Mouse (Mus musculus) embryo, embryonic 10 days (tissue): Measurements from ENCODE around the gene Padi3.

Experiments
- DNase-seq: peaks from one replicate; pipeline ENCODE4 v3.0.0-alpha.2; 2015; ENCODE audit warnings: low spot score

Padi3 gene

DNA sequence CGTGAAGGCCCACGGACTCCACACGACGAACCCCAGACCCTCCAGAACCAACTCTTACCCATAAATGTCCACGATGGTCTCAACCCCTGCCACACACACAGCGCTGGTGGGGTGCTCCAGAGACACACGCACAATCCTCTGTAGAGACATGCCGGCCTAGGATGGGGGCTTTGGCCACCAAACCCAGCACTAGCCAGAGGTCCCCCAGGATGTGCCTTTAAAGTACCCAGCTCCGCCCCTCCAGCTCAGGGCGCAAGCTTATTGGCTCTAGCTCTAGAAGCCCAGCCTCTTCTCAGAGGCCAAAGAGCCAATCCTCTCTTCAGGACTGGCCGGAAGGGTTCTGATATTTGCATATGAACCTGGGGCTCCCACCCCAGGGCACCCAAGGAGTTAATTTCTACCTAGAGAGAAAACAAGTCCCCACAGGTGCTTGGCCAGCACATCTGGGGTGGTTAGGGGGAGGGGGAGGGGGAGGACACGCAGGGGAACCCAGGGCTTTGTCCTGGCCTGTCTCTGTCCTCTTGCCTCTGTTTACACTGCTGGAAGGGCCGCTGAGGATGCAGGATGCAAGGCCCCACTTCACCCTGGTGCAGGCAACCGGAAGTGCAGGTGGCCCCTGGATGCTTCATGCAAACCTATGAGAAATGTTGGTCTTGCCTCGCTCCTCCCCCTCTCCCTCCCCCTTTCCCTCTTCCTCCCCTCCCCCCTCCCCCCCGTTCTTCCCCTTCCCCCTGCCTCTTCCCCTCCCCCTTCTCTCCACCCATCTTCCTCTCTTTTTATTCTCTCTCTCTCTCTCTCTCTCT lies at the start of gene Padi3:
Gene Padi3, minus strand, starts transcription at position 191 of the 803 bp plus-strand sequence.
- peak; percentile 30 for DNase-seq

DNA sequence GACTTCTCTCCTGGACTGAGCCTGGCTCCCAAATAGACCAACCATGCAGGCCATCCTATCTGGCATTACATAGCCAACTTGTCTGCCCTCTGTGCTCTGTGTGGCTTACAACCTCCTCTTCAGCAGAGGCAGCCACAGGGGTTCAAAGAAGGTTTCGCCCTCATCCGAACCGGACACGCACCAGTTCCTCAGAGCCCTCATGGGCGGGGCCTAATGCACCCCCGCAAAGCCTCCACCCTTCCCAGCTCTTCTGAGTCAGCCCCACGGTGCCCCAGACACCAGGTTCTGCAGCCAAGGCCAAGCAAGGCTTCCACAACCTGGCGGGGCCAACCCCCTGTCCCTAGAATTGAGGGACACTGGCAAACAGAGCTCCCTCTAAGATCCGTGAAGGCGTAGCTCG lies 48.8 kb upstream of the Padi3 start:
- DNase-seq: no peak

DNA sequence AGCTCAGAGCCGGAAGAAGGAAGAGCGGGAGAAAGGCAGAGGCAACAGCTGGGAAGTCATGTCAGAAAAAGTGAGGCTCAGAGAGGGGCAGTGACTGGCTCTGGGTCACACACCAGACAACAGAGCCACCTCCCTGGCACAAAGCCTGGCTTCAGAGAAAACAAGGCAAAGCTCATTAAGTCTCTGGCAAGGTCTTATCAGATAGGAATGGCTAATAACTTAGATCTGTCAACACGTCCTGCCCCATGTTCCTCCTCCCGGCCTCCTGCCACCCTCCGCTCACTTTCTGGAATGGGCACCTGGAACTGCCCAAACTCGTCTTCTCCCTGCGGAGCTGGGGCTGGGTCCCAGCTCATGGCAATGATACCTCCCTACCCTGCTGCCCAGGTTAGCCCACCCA lies 47.4 kb upstream of the Padi3 start:
- DNase-seq: no peak

DNA sequence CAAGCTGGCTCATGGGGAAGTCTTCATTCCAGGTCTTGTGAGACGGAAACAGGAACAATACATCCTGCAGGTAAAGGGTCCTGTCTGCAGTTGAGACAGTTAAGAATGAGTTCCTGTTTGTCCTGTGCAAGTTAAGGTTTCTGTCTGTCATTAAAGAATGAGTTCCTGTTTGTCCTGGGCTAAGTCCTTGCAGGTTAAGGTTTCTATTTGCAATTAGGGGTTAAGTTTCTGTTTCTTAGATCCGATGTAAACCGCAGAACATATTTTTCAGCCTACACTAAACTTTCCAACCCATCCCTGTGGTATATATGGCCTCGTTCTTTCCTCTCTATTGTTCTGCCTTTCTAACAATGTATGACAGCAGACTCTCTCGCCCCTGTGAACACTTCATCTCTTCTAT lies 46.6 kb upstream of the Padi3 start:
- no peak for DNase-seq

DNA sequence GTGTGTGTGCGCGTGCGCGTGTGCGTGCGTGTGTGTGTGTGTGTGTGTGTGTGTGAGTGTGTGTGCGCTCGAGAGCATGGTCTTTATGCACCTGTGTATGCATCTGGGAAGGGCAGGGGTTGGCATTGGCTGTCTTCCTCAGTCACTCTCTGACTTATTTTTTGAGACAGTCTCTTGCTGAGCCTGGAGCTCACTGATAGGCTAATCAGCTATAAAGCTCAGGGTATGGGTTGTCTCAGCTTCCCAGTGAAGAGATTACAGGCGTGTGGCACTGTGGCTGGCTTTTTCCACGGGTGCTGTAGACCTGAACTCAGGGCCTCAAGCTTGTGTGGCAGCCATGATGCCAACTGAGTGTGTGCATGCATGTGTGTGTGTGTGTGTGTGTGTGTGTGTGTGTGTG lies 44.7 kb upstream of the Padi3 start:
- no peak for DNase-seq

DNA sequence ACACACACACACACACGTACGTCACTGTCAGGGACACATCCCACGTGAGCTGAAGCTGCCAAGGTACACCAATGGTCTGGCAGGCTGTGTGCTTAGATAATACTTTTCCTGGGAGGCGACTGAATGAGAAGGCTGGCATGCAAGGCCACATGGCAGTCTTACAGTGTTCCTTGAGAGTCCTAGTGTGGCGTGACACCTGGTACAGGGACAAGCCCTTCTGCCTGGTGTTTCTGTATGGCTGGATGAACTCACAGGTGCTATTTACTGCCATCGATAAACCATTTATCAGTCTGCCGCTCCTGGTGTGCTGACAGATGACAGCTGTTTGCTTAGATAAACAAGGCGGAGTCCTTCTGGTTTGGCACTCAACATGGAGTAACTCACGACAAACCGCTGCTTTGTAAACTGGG lies 44.0 kb upstream of the Padi3 start:
- no peak for DNase-seq

DNA sequence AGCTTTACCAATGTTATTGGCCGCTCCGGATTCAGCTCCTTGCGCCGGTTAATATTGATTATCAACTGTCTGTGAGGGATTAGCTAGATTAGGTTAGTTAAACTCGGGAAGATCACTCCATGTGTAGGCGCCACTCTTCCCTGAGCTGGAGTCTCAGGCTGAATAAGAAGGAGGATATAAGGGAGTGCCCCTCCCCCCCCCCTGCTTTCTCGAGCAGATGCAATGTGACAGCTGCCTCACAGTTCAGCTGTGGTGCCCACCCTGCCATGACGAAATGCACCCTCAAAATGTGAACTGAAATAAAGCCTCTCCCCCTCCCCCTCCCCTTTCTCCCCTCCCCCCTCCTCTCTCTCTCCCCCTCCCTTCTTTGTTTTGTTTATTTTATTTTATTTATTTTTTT lies 43.2 kb upstream of the Padi3 start:
- DNase-seq: no peak

DNA sequence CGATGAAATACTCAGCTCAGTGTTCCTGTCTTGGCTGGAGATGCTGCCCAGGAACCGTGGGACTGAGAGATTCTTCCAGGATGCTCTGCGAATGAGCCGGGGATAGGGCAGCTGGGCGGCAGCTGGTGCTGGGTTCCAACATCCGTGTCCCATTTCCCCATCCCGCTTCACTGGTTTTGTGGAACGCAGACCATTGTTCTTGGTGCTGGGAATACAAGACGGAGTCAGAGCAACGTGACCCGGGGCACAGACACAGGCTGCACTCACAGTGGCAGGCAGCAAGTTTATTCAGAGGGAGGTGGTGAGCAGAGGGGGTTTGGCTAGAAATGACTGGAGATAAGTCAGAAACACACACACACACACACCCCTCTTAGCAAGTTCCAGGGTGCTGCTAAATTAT lies 38.9 kb upstream of the Padi3 start:
- DNase-seq: peak; percentile 14

DNA sequence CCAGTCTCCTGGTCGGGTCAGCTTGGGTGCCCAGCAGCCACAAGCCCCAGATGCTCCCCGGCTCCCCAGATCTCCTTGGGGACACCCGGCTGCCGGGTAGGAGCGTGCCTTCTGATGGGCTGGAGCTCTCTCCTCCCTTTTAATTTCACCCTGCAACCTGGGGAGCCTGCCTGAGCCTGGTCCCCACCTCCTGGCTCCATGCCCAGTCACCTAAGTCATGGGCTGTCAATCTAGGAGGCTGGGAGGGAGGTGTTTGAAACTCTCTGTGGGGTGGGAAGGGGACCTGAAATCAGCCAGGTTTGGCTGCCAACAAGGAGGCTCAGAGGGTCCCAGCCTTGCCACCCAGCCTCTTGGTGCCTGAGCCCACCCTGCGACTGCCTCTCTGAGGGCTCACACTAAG lies 35.2 kb upstream of the Padi3 start, which contains the start of gene Padi1:
Gene Padi1, minus strand, starts transcription at position 113 of the 400 bp plus-strand sequence.
- no peak for DNase-seq

DNA sequence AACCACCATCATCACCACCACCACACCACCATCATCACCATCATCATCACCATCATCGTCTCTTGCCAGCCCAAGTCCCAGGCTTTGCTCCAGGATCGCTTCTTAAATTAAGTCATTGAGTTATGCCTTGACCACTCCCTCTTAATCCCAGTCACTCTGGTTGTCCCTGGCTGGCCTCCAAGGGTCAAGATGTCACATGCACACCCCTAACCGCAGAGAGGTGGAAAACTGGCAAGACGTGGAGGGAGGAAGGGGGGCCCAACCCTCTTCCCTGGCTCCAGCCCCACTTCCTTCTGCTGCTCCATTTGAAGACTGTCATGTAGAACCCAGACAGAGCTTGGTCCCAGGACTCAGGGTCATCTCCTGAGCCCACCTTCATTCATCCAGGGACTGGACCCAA lies 34.5 kb upstream of the Padi3 start:
- no peak for DNase-seq

DNA sequence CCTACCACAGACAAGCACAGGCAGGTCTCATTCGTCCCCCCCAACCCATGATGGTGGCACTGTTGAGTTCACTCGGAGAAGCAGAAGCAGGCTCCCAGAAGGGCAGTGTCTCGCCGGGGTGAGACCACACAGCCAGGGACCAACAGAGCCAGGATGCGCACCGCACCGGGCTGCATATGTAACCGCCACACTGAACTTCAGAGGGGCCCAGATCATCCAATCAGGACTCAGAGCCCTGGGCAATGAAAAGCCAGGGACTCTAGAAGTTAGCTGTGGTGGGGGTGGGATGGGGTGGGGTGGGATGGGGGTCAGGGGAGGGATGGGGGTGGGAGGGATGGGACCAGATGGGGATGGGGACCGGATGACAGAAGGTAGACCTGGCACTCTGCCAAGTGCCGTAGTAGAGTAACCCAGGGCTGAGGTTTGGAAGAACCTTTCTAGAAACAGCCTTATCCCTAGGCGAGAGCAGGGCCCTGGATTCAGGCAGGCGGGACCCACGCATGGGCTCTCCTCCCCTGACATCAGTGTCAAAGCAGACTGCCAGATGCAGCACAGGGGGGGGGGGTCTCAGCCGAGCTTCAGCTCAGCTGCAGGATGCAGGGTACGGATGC lies 33.3 kb upstream of the Padi3 start:
- no peak for DNase-seq

DNA sequence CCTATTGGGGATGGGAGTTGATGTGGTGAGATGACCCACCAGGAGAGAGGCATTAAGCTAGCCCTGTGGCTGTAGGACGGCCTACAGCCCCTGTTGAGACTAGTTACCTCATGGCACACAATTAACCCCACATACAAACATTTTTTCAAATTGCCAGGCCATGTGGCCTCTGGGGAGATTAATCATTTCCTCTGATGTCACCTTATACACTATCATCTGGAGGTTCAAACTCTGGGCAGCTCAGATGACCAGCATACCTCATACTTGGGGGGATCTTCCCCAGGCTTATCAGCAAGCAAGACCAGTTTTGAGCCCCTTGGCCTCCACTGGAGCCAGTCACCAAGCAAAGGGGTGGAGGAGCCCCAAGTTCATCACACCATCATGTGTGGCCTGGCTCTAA lies 32.5 kb upstream of the Padi3 start:
- no peak for DNase-seq

DNA sequence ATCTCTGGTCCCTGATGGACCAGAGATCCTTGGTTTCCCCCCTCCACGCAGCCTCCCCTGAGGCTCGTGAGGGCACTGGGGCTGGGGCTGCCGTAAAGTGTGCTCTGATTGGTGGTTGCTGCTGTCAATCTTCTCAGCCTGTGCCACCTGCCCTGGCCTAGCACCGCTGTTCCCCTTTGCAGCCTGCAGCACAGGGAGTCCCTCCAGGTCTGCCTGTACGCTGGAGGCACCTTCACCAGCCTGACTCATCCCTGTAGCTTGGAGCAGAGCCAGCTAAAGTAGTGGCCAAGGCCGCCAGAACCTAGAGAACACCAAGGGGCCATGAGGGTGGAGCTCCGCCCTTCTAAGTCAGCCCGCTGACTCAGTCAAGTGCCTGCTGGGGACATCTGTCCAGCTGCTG lies 27.4 kb upstream of the Padi3 start:
- DNase-seq: peak; percentile 68

DNA sequence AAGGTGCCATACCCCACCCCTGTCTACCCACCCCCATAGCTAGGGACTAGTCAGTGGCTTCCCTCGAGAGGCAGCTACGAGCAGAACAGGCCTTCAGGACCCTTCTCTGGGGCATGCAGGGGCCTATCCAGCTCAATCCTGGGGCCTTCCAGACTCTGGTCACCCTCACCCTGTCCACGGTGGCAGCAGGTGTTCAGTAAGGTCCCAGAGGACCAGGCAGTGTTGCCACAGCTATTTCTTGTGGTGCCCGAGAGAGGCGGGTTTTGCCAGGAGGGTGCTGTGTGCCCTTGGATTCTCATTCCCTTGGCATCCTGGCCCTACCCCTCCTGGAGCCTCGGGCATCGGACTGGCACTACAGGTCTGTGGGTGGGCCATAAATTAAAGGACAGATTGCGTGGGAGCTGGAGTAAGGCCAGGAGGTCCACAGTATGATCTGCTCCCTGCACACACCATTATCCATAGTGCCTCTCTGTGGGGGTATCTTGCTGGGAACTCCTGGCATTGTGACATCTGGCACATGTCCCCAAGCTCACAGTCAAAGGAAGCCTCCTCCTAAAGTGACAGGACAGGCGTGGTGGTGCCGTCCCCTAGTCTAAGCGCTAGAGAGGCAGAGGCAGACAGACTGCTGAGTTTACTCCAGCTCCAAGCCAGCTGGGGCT lies 25.9 kb upstream of the Padi3 start:
- DNase-seq: no peak

DNA sequence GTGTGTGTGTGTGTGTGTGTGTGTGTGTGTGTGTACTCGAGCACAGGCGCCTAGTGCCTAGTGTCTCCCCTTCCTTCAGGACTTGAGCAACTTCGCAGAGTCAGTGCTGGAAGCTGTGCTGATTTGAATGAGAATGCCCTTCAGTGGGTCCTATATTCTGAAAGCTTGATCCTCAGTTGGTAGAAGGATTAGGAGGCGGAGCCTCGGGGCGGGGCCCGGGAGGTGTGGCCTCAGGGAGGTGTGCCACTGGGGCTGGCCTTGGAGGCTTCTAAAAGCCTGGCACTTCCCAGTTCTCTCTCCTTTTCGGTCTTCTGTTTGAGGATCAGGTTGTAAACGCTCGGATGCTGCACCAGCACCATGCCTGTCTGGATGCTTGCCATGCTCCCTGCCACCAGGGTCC lies 25.2 kb upstream of the Padi3 start:
- peak; percentile 58 for DNase-seq

DNA sequence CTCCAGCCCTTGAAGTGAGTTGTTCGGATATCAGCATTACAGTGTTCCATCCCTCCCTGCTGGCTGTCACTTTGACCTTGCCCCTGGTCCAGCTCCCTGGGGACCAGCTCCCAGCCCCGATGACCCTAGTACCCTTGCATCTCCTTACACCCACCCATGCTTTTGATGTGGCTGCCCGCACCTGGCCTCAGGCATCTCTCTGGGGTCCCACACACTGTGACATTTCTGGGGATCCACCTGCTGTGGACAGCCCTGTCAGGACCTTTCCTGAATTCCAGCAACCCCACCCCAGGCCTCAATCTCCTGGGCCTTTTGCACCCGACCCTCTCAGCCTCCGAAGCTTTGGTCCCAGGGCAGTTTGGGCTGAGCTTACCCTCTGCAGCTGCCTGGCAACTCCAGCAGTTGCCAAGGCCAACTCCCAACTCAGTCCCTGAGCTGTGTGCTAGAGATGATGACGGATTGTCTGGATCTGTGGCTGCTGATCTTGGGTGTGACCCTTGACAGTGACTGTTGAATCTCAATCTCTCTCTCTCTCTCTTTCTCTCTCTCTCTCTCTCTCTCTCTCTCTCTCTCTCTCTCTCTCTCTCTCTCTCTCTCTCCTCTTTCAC lies 24.0 kb upstream of the Padi3 start:
- DNase-seq: no peak

DNA sequence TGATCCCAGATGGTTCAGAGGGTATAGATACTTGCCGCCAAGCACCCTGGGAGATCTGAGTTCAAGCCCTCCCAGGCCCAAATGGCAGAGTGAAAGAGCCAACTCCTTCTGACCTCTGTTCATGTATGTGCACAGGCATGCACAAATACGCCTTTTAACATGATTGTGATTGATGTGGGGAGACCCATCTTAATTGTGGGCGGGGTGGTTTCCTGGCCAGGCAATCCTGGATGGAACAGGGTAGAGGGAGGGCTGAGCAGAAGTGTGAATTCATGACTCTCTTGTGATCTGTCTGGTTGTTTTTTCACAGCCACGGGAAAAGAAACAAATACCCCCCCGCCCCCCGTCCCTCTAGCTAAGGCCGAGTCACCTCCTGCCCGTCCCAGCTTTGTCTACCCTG lies 22.4 kb upstream of the Padi3 start:
- DNase-seq: no peak

DNA sequence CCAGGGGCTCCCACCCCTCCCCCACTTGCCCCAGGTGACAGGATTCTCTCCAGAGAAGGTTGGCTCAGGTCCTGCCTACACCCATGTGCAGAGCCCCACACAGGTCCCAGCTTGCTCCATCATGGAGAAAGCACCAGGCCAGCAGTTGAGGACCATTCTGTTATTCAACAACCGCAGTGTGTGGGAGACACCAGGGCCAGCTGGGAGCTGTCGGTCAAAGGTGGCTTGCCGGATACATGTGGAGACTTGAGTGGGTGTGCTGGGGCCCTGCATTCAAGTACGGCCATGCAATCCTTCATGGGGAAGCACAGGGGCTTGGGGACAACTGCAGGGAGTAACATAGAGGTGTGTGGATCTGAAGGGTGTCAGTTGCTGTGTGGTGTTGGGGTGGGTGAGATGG lies 21.4 kb upstream of the Padi3 start:
- DNase-seq: no peak

DNA sequence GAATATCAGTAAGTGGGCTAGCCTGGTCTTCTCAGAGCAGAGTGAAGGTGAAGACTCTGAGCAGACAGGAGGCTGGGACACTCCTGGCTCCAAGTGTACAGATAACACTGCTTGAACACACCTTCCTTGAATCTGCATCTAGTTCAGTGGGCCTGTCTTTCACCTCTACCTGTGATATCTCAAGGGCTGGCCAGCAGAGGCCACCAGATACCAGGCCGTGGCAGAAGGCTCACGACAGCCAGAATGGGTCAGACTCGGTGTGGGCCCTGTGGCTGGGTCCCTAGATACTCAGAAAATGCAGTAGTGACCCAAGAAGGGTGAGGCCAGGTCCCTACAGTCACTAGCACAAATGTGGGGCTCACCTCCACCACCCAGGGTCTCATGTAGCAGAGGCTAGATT lies 16.8 kb upstream of the Padi3 start:
- DNase-seq: no peak

DNA sequence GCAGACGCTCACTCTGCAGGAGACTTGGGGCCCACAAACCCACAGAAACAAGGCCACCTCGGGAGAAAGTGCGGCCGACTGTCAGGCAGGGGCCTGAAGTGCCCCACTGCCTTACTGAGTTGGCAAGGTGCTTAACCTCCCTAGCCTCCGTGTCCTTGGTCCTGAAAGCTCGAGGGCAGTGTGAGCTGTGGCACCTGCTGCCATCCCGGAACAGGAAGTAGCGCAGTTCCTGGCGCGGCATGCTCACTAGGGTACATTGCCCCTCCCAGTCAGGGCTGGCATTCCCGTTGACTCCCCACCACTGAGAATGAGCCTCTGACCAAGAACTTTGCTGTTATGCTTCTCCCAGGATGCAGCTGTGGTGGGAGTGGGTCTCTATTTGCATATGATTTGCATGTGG lies 15.5 kb upstream of the Padi3 start:
- no peak for DNase-seq

DNA sequence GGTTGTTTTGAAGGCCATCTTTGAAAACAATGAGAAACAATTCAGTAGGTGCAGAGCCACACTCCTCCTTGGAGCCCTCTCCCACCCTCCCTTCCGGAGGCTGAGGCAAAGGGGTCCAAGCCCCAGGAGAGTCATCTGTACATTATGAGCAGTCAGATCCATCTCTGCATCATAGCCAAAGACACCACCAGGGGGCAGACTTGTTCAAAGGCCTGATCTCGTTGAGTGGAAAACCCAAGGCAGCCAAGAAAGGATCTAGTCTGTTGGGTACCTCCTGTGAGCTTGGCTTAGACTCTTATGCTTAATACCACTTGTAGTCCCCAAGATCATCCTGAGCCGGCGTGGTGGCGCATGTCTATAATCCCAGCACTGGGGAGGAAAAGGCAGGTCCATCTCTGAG lies 11.5 kb upstream of the Padi3 start:
- peak; percentile 52 for DNase-seq

DNA sequence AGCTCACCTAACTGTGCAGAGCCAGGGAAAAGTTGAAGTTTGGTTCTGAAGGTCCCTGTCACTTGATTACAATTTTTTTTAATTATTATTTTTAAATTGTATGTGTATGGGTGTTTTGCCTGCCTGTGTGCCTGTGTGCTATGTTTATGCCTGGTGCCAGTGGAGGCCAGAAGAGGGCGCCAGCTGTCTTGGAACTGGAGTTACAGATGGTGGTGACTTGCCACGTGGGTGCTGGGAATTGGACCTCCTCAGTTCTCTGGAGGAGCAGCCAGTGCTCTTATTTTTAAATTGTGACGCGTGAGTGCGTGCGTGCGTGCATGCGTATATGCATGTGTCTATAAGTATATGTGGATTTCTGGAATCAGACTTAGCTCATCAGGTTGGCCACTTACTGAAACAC lies 7.0 kb upstream of the Padi3 start:
- no peak for DNase-seq
